Mouse (Mus musculus): ENCODE measurements around the gene Lsamp.

- TF ChIP-seq CTCF (IDR thresholded peaks at IDR 0.05; ENCODE audit: extremely low read depth, insufficient read depth, insufficient read length, insufficient replicate concordance) (no peak), POLR2A (IDR thresholded peaks at IDR 0.05; ENCODE audit: low read depth, low read length) (no peak)
Measured at GRCm38 (mm10) chr16:40627159-40627558, 643.0 kb downstream of the Lsamp start.
